Mouse (Mus musculus) embryonic facial prominence, embryonic 14.5 days (tissue): Measurements from ENCODE around the gene Krt80. TPM values are rescaled to one million over a fixed set of nuclear protein-coding genes. Genes with fewer than 3 reads are reported as not detected.
A peak's percentile ranks its signal among the peaks of the same experiment; 100 is the strongest.

Source experiments
- ATAC-seq: fragments of 200-750 bp; cut with Nextera tagmentation; 2 replicates; pipeline ENCODE4 v1.8.0; 2017; ENCODE audit warnings: low read depth, moderate number of reproducible peaks, moderate TSS enrichment
- DNase-seq: peaks from one replicate; pipeline ENCODE4 v3.0.0-alpha.2; 2015; ENCODE audit warnings: low spot score
- H3K27ac ChIP-seq: fragments of 300-500 bp; sonication (generic); replicated peaks from 2 replicates; pipeline ENCODE4 v1.5.1; 2014; ENCODE audit warnings: low read depth, mild to moderate bottlenecking, low read length, moderate library complexity
- H3K27me3 ChIP-seq: fragments of 300-500 bp; sonication (generic); replicated peaks from 2 replicates; pipeline ENCODE4 v1.6.1; 2014; ENCODE audit warnings: low read length; ENCODE audit not compliant: control insufficient read depth, insufficient read depth
- H3K36me3 ChIP-seq: fragments of 300-500 bp; sonication (generic); 2 replicates; pipeline ENCODE4 v1.6.1; 2014; ENCODE audit warnings: low read length, mixed read lengths; ENCODE audit not compliant: control insufficient read depth, insufficient read depth
- H3K4me1 ChIP-seq: fragments of 300-500 bp; sonication (generic); 2 replicates; pipeline ENCODE4 v1.6.1; 2014; ENCODE audit warnings: antibody characterized with exemption, low read length; ENCODE audit not compliant: control insufficient read depth, insufficient read depth
- H3K4me2 ChIP-seq: fragments of 300-500 bp; sonication (generic); 2 replicates; pipeline ENCODE4 v1.6.1; 2014; ENCODE audit warnings: low read depth, mild to moderate bottlenecking, low read length, moderate library complexity, mixed read lengths
- H3K4me3 ChIP-seq: fragments of 300-500 bp; sonication (generic); 2 replicates; pipeline ENCODE4 v1.5.1; 2014; ENCODE audit warnings: low read depth, mild to moderate bottlenecking, low read length
- H3K9ac ChIP-seq: fragments of 300-500 bp; sonication (generic); 2 replicates; pipeline ENCODE4 v1.6.1; 2014; ENCODE audit warnings: low read depth, mild to moderate bottlenecking, low read length, moderate library complexity, mixed read lengths
- H3K9me3 ChIP-seq: fragments of 300-500 bp; sonication (generic); 2 replicates; pipeline ENCODE4 v1.6.1; 2016; ENCODE audit warnings: low read length; ENCODE audit not compliant: control insufficient read depth
- WGBS: fragments of 180-500 bp; shearing (Covaris S2); extraction: QIAGEN DNeasy Blood & Tissue Kit; methylation state at CpG from one replicate; pipeline ENCODE4 v1.1.7; 2014; 5-methylcytosine and 5-hydroxymethylcytosine counted together
- polyA plus RNA-seq: library from polyadenylated mRNA; unstranded; fragments of >200 nt; fragmentation: Nextera tagmentation; extraction: Ambion mirVana; gene quantifications from 2 replicates; pipeline ENCODE4 v1.2.1, GENCODE M21; 2014

The Krt80 gene
- polyA plus RNA-seq, 1 experiment from 2014 or later = 9.5 TPM

DNA sequence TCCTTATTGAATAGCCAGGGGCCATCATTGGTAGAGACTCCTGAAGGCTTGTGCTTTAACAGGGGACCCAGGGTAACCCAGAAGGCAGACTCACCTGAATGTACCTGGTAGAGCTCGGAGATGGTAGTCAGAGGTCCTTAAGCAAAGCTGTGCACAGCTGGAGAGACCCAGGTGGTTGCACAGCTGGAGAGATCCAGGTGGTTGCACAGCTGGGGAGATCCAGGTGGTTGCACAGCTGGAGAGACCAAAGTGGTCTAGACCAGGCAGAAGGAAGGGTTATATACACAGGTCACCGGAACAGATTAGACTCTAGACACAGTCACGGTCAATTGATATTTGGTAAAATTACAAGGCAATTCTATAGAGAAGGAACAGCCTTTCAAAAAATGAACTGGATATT lies 27.0 kb upstream of the Krt80 start:
- 60% methylated on average over 3 of the region's 3 CpGs for WGBS
- H3K27ac ChIP-seq = no peak overlapping the region

GRCm38 (mm10) chr15:101396466-101396865 lies 26.5 kb upstream of the Krt80 start:
- Histone ChIP-seq H3K4me3 (no peak overlapping the region), H3K27me3 (no peaks in the 10 kb centered on the region), H3K9me3 (no peaks in the 10 kb centered on the region), H3K9ac (no peak overlapping the region), H3K4me2 (no peak overlapping the region), H3K36me3 (no peaks in the 10 kb centered on the region), H3K27ac (no peak overlapping the region), H3K4me1 (peaks cover 5% of the 10 kb centered on the region; the same call in 1 of the 2 replicates)
- no peak for ATAC-seq
- 37% methylated on average over 7 of the region's 7 CpGs for WGBS
- DNase-seq = peak; percentile 54

More for the DNA sequence above, 27.0 kb upstream of the Krt80 start:
- Histone ChIP-seq H3K9ac (no peak overlapping the region), H3K9me3 (no peaks in the 10 kb centered on the region), H3K27me3 (no peaks in the 10 kb centered on the region), H3K4me3 (no peak overlapping the region), H3K36me3 (no peaks in the 10 kb centered on the region), H3K4me1 (peaks cover 5% of the 10 kb centered on the region; the same call in 1 of the 2 replicates), H3K4me2 (no peak overlapping the region)
- no peak for ATAC-seq
- no peak for DNase-seq

DNA sequence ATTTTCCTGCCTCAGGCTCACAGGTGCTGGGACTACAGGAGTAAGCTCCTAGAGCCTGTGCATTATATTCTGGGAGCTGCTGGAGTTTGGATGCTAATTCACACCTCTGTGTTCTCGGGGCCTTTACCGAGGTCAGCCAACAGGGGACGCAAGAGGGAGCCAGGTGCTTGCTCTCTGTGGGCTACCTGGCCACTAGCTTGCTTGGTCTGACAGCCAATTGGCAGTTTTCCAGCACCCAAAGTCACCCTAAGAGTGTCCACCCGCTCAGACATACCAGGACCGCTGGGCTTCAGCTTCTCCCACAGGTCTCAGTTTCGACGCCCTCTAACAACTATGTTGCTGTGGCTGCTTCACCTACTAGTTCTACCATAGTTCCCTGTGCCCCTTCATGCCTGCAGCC lies 24.9 kb upstream of the Krt80 start:
- Histone ChIP-seq H3K4me1 (peaks cover 5% of the 10 kb centered on the region; the same call in 1 of the 2 replicates), H3K27ac (no peak overlapping the region), H3K4me2 (no peak overlapping the region), H3K27me3 (no peaks in the 10 kb centered on the region), H3K9me3 (no peaks in the 10 kb centered on the region), H3K4me3 (no peak overlapping the region), H3K36me3 (no peaks in the 10 kb centered on the region), H3K9ac (no peak overlapping the region)
- WGBS = 72% methylated on average over 7 of the region's 7 CpGs
- ATAC-seq (no peak), DNase-seq (no peak)

DNA sequence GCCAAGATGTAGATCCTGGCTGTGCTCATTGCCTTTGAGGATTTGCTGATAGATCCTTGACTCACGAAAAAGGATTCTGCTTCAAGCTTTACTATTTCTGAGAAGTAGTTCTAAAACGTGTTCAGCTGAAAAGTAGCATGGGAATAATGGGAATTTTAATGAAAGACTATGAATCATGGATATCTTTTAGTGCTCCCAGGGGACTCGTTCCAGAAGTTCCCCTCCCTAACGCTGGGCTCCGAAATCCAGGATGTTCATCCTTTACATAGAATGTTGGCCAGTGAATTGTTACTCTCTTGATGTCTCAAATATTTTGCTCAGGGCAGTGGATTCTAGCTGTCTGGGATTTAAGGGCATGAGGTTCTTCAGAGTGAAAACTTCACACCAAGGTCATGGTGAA lies 22.3 kb upstream of the Krt80 start:
- H3K4me1 ChIP-seq = peaks cover 5% of the 10 kb centered on the region; the same call in 1 of the 2 replicates
- no peak for ATAC-seq
- H3K4me3 ChIP-seq = no peak overlapping the region
- DNase-seq = no peak
- H3K4me2 ChIP-seq = no peak overlapping the region
- H3K36me3 ChIP-seq = no peaks in the 10 kb centered on the region
- H3K9me3 ChIP-seq = no peaks in the 10 kb centered on the region
- H3K9ac ChIP-seq = no peak overlapping the region
- 81% methylated on average over 5 of the region's 5 CpGs for WGBS
- H3K27ac ChIP-seq = no peak overlapping the region
- no peaks in the 10 kb centered on the region for H3K27me3 ChIP-seq

- H3K27ac ChIP-seq = no peak overlapping the region
- no peaks in the 10 kb centered on the region for H3K4me1 ChIP-seq
- H3K9ac ChIP-seq = no peak overlapping the region
- H3K4me3 ChIP-seq = no peak overlapping the region
- H3K9me3 ChIP-seq = no peaks in the 10 kb centered on the region
- no peak overlapping the region for H3K4me2 ChIP-seq
- H3K27me3 ChIP-seq = no peaks in the 10 kb centered on the region
- ATAC-seq (no peak), DNase-seq (no peak)
- WGBS = 86% methylated on average over 5 of the region's 5 CpGs
- H3K36me3 ChIP-seq = no peaks in the 10 kb centered on the region
Measured at GRCm38 (mm10) chr15:101390203-101390602, 20.2 kb upstream of the Krt80 start.

- H3K36me3 ChIP-seq = no peaks in the 10 kb centered on the region
- DNase-seq (no peak), ATAC-seq (no peak)
- no peak overlapping the region for H3K4me3 ChIP-seq
- H3K27me3 ChIP-seq = no peaks in the 10 kb centered on the region
- no peak overlapping the region for H3K27ac ChIP-seq
- H3K4me1 ChIP-seq = no peaks in the 10 kb centered on the region
- 47% methylated on average over 5 of the region's 5 CpGs for WGBS
- no peak overlapping the region for H3K4me2 ChIP-seq
- no peaks in the 10 kb centered on the region for H3K9me3 ChIP-seq
- no peak overlapping the region for H3K9ac ChIP-seq
Measured at GRCm38 (mm10) chr15:101388034-101388541, 18.1 kb upstream of the Krt80 start.

GRCm38 (mm10) chr15:101387176-101387575 lies 17.2 kb upstream of the Krt80 start:
- DNase-seq (no peak), ATAC-seq (0 out of 2 replicates have a peak, but pooled peaks have one; percentile 45)
- Histone ChIP-seq H3K9me3 (no peaks in the 10 kb centered on the region), H3K36me3 (no peaks in the 10 kb centered on the region), H3K27me3 (no peaks in the 10 kb centered on the region), H3K27ac (no peak overlapping the region), H3K4me1 (no peaks in the 10 kb centered on the region), H3K4me3 (no peak overlapping the region), H3K9ac (no peak overlapping the region), H3K4me2 (no peak overlapping the region)
- WGBS = 60% methylated on average over 3 of the region's 3 CpGs

DNA sequence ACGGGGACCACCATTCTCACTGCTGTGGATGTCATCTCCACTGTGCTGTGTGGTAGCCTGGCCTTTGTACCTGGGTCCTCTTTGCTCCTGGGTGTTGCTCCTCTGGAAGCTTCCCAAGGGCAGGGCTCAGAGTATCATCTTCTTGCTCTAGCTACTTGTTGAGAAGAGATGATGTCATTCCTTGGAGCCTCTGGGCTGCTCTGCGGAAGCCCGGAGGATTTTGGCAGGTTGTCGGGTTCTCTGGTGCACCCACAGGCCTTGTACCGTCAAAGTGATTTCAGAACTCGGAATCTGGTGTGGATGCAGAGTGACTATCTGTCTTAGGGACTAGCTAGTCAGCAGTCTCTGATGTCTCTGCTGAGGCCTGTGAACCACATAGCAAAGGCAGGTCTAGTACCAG lies 15.1 kb upstream of the Krt80 start:
- Histone ChIP-seq H3K27me3 (no peaks in the 10 kb centered on the region), H3K4me2 (no peak overlapping the region), H3K36me3 (no peaks in the 10 kb centered on the region), H3K9me3 (no peaks in the 10 kb centered on the region), H3K9ac (no peak overlapping the region), H3K27ac (no peak overlapping the region), H3K4me1 (no peaks in the 10 kb centered on the region), H3K4me3 (no peak overlapping the region)
- DNase-seq (no peak), ATAC-seq (no peak)
- 76% methylated on average over 6 of the region's 6 CpGs for WGBS

GRCm38 (mm10) chr15:101384610-101385009 lies 14.6 kb upstream of the Krt80 start:
- WGBS = 81% methylated on average over 7 of the region's 7 CpGs
- no peaks in the 10 kb centered on the region for H3K27me3 ChIP-seq

More at GRCm38 (mm10) chr15:101384610-101385009, 14.6 kb upstream of the Krt80 start:
- no peaks in the 10 kb centered on the region for H3K4me1 ChIP-seq
- no peak overlapping the region for H3K9ac ChIP-seq
- DNase-seq = no peak
- H3K4me3 ChIP-seq = no peak overlapping the region
- H3K4me2 ChIP-seq = no peak overlapping the region
- ATAC-seq = no peak
- no peak overlapping the region for H3K27ac ChIP-seq
- no peaks in the 10 kb centered on the region for H3K36me3 ChIP-seq
- no peaks in the 10 kb centered on the region for H3K9me3 ChIP-seq
